ENCODE assay signal across 21 mouse cellular contexts in genomic region chr1:181049328-181049842, GRCm38 (mm10). TPM values are rescaled to one million over a fixed set of nuclear protein-coding genes. Genes with fewer than 3 reads are reported as not detected.
DNase-seq lines count a peak whose midpoint lies in the region; ATAC-seq and TF ChIP-seq lines count a peak whose summit lies in the region.
"Had no signal": no experiment of that assay in that cellular context is flagged by ENCODE, and none has a peak within 500 bp of the region (broad histone marks: within the 10 kb centered on the region; RNA-seq: fewer than 3 reads in every experiment).

No protein-coding gene starts in this region.

- no peaks in the 10 kb centered on the region for H3K36me3 ChIP-seq in forebrain, postnatal 0 days (ENCODE audit: insufficient read depth)
- no peaks in the 10 kb centered on the region for H3K36me3 ChIP-seq in forebrain, embryonic 12.5 days (replicated peaks)
- no peaks in the 10 kb centered on the region for H3K36me3 ChIP-seq in lung, embryonic 14.5 days (ENCODE audit: insufficient read depth)
- no peaks in the 10 kb centered on the region for H3K36me3 ChIP-seq in hindbrain, embryonic 16.5 days (ENCODE audit: control insufficient read depth, insufficient read depth, low read length)
- H3K36me3 ChIP-seq: heart, embryonic 13.5 days; hindbrain, embryonic 12.5 days had no signal

- no peaks in the 10 kb centered on the region for H3K9me3 ChIP-seq in forebrain, postnatal 0 days (ENCODE audit: low read length)
- H3K9me3 ChIP-seq in forebrain, embryonic 12.5 days: no peaks in the 10 kb centered on the region
- no peaks in the 10 kb centered on the region for H3K9me3 ChIP-seq in lung, embryonic 14.5 days (ENCODE audit: low read depth, low read length)
- H3K9me3 ChIP-seq in hindbrain, embryonic 16.5 days (ENCODE audit: control insufficient read depth, low read length): no peaks in the 10 kb centered on the region
- H3K9me3 ChIP-seq: heart, embryonic 13.5 days; hindbrain, embryonic 12.5 days had no signal

- peak; percentile 39 for TF ChIP-seq CTCF in forebrain, postnatal 0 days (IDR thresholded peaks at IDR 0.05; ENCODE audit: low read depth)
- TF ChIP-seq CTCF in lung, embryonic 14.5 days (IDR thresholded peaks at IDR 0.05; ENCODE audit: low read depth): peak; percentile 27

- no peak for DNase-seq in forebrain, postnatal 0 days
- DNase-seq in lung, embryonic 14.5 days: no peak
- no peak for DNase-seq in lung, postnatal 14 days
- peak; percentile 30 for DNase-seq in ES-CJ7 (ENCODE audit: low read depth, low spot score)
- peak; percentile 8 for DNase-seq in induced T-regulatory cell, adult 2 months (ENCODE audit: low read depth)
- DNase-seq in natural killer cell, adult 2 months (ENCODE audit: low spot score in 2 of 2): no peak
- DNase-seq: adrenal gland, postnatal 36 days; cerebellum, adult 2 months; gastrocnemius, postnatal 36 days; kidney, postnatal 4 days; lung, postnatal 4 days; right cerebral cortex, postnatal 14 days; thymus, postnatal 14 days had no signal

- no peak overlapping the region for H3K4me2 ChIP-seq in forebrain, postnatal 0 days (ENCODE audit: low read depth)
- H3K4me2 ChIP-seq in forebrain, embryonic 12.5 days: no peak overlapping the region
- H3K4me2 ChIP-seq in lung, embryonic 14.5 days: no peak overlapping the region
- H3K4me2 ChIP-seq in hindbrain, embryonic 16.5 days (ENCODE audit: low read length): no peak overlapping the region
- H3K4me2 ChIP-seq: heart, embryonic 13.5 days; hindbrain, embryonic 12.5 days had no signal

- no peaks in the 10 kb centered on the region for H3K4me1 ChIP-seq in forebrain, postnatal 0 days (ENCODE audit: insufficient read depth)
- no peaks in the 10 kb centered on the region for H3K4me1 ChIP-seq in forebrain, embryonic 12.5 days
- H3K4me1 ChIP-seq in lung, embryonic 14.5 days (ENCODE audit: insufficient read depth): no peaks in the 10 kb centered on the region
- H3K4me1 ChIP-seq in hindbrain, embryonic 16.5 days (ENCODE audit: control insufficient read depth, insufficient read depth, low read depth, low read length): no peaks in the 10 kb centered on the region
- H3K4me1 ChIP-seq: heart, embryonic 13.5 days; hindbrain, embryonic 12.5 days had no signal

- H3K27me3 ChIP-seq in forebrain, postnatal 0 days (ENCODE audit: insufficient read depth, low read length): no peaks in the 10 kb centered on the region
- no peaks in the 10 kb centered on the region for H3K27me3 ChIP-seq in forebrain, embryonic 12.5 days
- H3K27me3 ChIP-seq in lung, embryonic 14.5 days (ENCODE audit: insufficient read depth, low read length): no peaks in the 10 kb centered on the region
- no peaks in the 10 kb centered on the region for H3K27me3 ChIP-seq in hindbrain, embryonic 16.5 days (replicated peaks; ENCODE audit: control insufficient read depth, insufficient read depth, low read length)
- H3K27me3 ChIP-seq: hindbrain, embryonic 12.5 days had no signal

- no peak overlapping the region for H3K27ac ChIP-seq in forebrain, postnatal 0 days (ENCODE audit: low read depth, low read length)
- H3K27ac ChIP-seq in forebrain, embryonic 12.5 days: no peak overlapping the region
- no peak overlapping the region for H3K27ac ChIP-seq in lung, embryonic 14.5 days (ENCODE audit: low read depth)
- no peak overlapping the region for H3K27ac ChIP-seq in hindbrain, embryonic 16.5 days (ENCODE audit: low read depth, low read length)
- H3K27ac ChIP-seq: heart, embryonic 13.5 days; hindbrain, embryonic 12.5 days had no signal

- H3K4me3 ChIP-seq in forebrain, postnatal 0 days (ENCODE audit: low read depth, low read length): no peak overlapping the region
- H3K4me3 ChIP-seq in forebrain, embryonic 12.5 days (replicated peaks): no peak overlapping the region
- H3K4me3 ChIP-seq in lung, embryonic 14.5 days (ENCODE audit: low read depth, low read length): no peak overlapping the region
- no peak overlapping the region for H3K4me3 ChIP-seq in hindbrain, embryonic 16.5 days (ENCODE audit: low read length)
- H3K4me3 ChIP-seq: heart, embryonic 13.5 days; hindbrain, embryonic 12.5 days had no signal

- H3K9ac ChIP-seq in forebrain, postnatal 0 days: no peak overlapping the region
- H3K9ac ChIP-seq in forebrain, embryonic 12.5 days: no peak overlapping the region
- no peak overlapping the region for H3K9ac ChIP-seq in lung, embryonic 14.5 days
- no peak overlapping the region for H3K9ac ChIP-seq in hindbrain, embryonic 16.5 days (ENCODE audit: low read depth, low read length)
- H3K9ac ChIP-seq: heart, embryonic 13.5 days; hindbrain, embryonic 12.5 days had no signal

- no peak for ATAC-seq in forebrain, postnatal 0 days
- ATAC-seq in forebrain, embryonic 12.5 days (ENCODE audit: low FRiP score): no peak
- no peak for ATAC-seq in lung, embryonic 14.5 days (ENCODE audit: insufficient read depth)
- no peak for ATAC-seq in hindbrain, embryonic 16.5 days
- ATAC-seq: forebrain, embryonic 16.5 days had no signal

RNA-seq across cellular contexts. Expression of gene 9130409I23Rik, which starts 1.7 kb away (rescaled TPM):
- total RNA-seq in forebrain, postnatal 0 days (2014; rRNA removed): not detected in 2 replicates
- polyA plus RNA-seq in forebrain, postnatal 0 days (2015; fragmentation: Nextera tagmentation; extraction: Ambion mirVana): 0.08 TPM in 1 of 2 replicates, not detected in the other
- polyA plus RNA-seq in forebrain, embryonic 12.5 days (2016; fragmentation: Nextera tagmentation; extraction: Ambion mirVana): not detected in 2 replicates
- polyA plus RNA-seq in lung, embryonic 14.5 days (2014; fragmentation: Nextera tagmentation; extraction: Ambion mirVana): 0.09 TPM in 1 of 2 replicates, not detected in the other
- polyA plus RNA-seq in hindbrain, embryonic 16.5 days (2015; fragmentation: Nextera tagmentation; extraction: Ambion mirVana): not detected in 2 replicates
- total RNA-seq: adrenal gland, postnatal 36 days; gastrocnemius, postnatal 36 days; left cerebral cortex, adult 8-10 months had no signal
- polyA plus RNA-seq: embryonic facial prominence, embryonic 14.5 days; forebrain, embryonic 16.5 days; heart, embryonic 13.5 days; limb, embryonic 14.5 days had no signal

RNA-seq across cellular contexts. Expression of gene Ephx1, which starts 28.7 kb away (rescaled TPM):
- 10.2 and 13.9 TPM in 2 replicates for total RNA-seq in forebrain, postnatal 0 days (2014; rRNA removed)
- 10.4 and 10.5 TPM in 2 replicates for polyA plus RNA-seq in forebrain, postnatal 0 days (2015; fragmentation: Nextera tagmentation; extraction: Ambion mirVana)
- 0.95 and 1.3 TPM in 2 replicates for polyA plus RNA-seq in forebrain, embryonic 12.5 days (2016; fragmentation: Nextera tagmentation; extraction: Ambion mirVana)
- polyA plus RNA-seq in lung, embryonic 14.5 days (2014; fragmentation: Nextera tagmentation; extraction: Ambion mirVana): 3.6 and 4.0 TPM in 2 replicates
- polyA plus RNA-seq in hindbrain, embryonic 16.5 days (2015; fragmentation: Nextera tagmentation; extraction: Ambion mirVana): 11.8 and 16.4 TPM in 2 replicates

Comparison
In these comparisons a context has a peak if more than half of its experiments do, and no peak if none do; other contexts are left out.
1. DNase-seq: peak in ES-CJ7 (single experiment) and induced T-regulatory cell, adult 2 months (single experiment); none in forebrain, postnatal 0 days (single experiment), lung, embryonic 14.5 days (single experiment), lung, postnatal 14 days (single experiment) and natural killer cell, adult 2 months (0 of 2).